Mouse (Mus musculus) ES-E14 (cell line): ENCODE measurements around the gene Tmem214.

ENCODE experiments used
- CHD2 ChIP-seq: IDR thresholded peaks from 2 replicates; pipeline ENCODE4 v1.6.1; 2014; ENCODE audit warnings: mild to moderate bottlenecking, low read depth, low read length, inconsistent platforms
- HCFC1 ChIP-seq: IDR thresholded peaks from 2 replicates; pipeline ENCODE4 v1.6.1; 2012; ENCODE audit warnings: low read length, inconsistent platforms, borderline replicate concordance; ENCODE audit not compliant: insufficient read depth
- ZC3H11A ChIP-seq: IDR thresholded peaks from 2 replicates; pipeline ENCODE4 v1.6.1; 2012; ENCODE audit warnings: low read depth, mild to moderate bottlenecking, inconsistent platforms, low read length, borderline replicate concordance

DNA sequence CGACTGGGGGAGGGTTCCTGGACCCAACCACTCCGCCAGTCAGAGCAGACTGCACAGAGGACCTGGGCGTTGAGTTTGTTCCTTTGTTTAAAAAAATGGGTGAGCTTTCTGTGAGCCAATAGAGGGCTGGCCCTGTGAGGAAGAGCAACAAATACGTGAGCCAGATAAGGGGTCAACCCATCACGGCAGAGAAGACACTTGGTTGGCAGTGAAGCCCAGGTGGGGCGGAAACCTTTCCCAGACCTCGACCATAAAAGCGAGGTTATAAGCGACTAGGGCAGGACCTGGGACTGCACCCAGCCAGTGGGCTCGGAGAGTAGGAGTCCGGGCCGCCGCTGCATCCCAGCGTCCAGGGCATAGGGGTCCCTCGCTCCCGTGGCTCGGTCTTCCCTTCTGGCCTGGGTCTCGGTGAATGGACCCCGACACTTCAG, 19.5 kb downstream of the Tmem214 start:
- TF ChIP-seq HCFC1 (no peak; the same call in 1 of the 2 replicates), ZC3H11A (no peak), CHD2 (no peak)
